Mouse (Mus musculus) lung, postnatal 0 days (tissue): ENCODE results near the gene Ager. TPM values are rescaled to one million over a fixed set of nuclear protein-coding genes. Genes with fewer than 3 reads are reported as not detected.
A peak's percentile ranks its signal among the peaks of the same experiment; 100 is the strongest.

Source experiments
- ATAC-seq: fragments of 200-750 bp; cut with Nextera tagmentation; 2 replicates; pipeline ENCODE4 v1.8.0; 2017; ENCODE audit warnings: moderate library complexity
- DNase-seq: peaks from one replicate; pipeline ENCODE4 v3.0.0-alpha.2; 2016; ENCODE audit warnings: low spot score
- H3K27ac ChIP-seq: fragments of 300-500 bp; sonication (generic); 2 replicates; pipeline ENCODE4 v1.5.1; 2014; ENCODE audit warnings: antibody characterized with exemption, mild to moderate bottlenecking, low read length, mixed read lengths
- H3K27me3 ChIP-seq: fragments of 300-500 bp; sonication (generic); replicated peaks from 2 replicates; pipeline ENCODE4 v1.6.1; 2014; ENCODE audit warnings: low read length, mixed read lengths; ENCODE audit not compliant: insufficient read depth
- H3K36me3 ChIP-seq: fragments of 300-500 bp; sonication (generic); 2 replicates; pipeline ENCODE4 v1.6.1; 2014; ENCODE audit warnings: low read length, mixed read lengths; ENCODE audit not compliant: insufficient read depth
- H3K4me1 ChIP-seq: fragments of 300-500 bp; sonication (generic); 2 replicates; pipeline ENCODE4 v1.6.1; 2014; ENCODE audit warnings: antibody characterized with exemption, low read depth, low read length, mixed read lengths; ENCODE audit not compliant: insufficient read depth
- H3K4me2 ChIP-seq: fragments of 300-500 bp; sonication (generic); replicated peaks from 2 replicates; pipeline ENCODE4 v1.6.1; 2014; ENCODE audit warnings: low read depth, mild to moderate bottlenecking, low read length, moderate library complexity, mixed read lengths
- H3K4me3 ChIP-seq: fragments of 300-500 bp; sonication (generic); 2 replicates; pipeline ENCODE4 v1.5.1; 2014; ENCODE audit warnings: low read depth, low read length
- H3K9ac ChIP-seq: fragments of 300-500 bp; sonication (generic); replicated peaks from 2 replicates; pipeline ENCODE4 v1.6.1; 2014; ENCODE audit warnings: low read depth, mild to moderate bottlenecking
- H3K9me3 ChIP-seq: fragments of 300-500 bp; sonication (generic); 2 replicates; pipeline ENCODE4 v1.6.1; 2016; ENCODE audit warnings: low read length, mixed read lengths
- CTCF ChIP-seq: IDR thresholded peaks from 2 replicates; pipeline ENCODE4 v1.5.1; 2016; ENCODE audit warnings: antibody characterized with exemption, mild to moderate bottlenecking
- EP300 ChIP-seq: IDR thresholded peaks from 2 replicates; pipeline ENCODE4 v1.6.1; 2016; ENCODE audit warnings: antibody characterized with exemption, mild to moderate bottlenecking, control low read depth
- WGBS: fragments of 180-500 bp; shearing (Covaris S2); extraction: QIAGEN DNeasy Blood & Tissue Kit; methylation state at CpG from one replicate; pipeline ENCODE4 v1.1.7; 2014; 5-methylcytosine and 5-hydroxymethylcytosine counted together
- polyA plus RNA-seq: library from polyadenylated mRNA; unstranded; fragments of >200 nt; fragmentation: Nextera tagmentation; extraction: Ambion mirVana; gene quantifications from 2 replicates; pipeline ENCODE4 v1.2.1, GENCODE M21; 2015

Ager gene
- polyA plus RNA-seq, 1 experiment from 2014 or later = 3,782 TPM

DNA sequence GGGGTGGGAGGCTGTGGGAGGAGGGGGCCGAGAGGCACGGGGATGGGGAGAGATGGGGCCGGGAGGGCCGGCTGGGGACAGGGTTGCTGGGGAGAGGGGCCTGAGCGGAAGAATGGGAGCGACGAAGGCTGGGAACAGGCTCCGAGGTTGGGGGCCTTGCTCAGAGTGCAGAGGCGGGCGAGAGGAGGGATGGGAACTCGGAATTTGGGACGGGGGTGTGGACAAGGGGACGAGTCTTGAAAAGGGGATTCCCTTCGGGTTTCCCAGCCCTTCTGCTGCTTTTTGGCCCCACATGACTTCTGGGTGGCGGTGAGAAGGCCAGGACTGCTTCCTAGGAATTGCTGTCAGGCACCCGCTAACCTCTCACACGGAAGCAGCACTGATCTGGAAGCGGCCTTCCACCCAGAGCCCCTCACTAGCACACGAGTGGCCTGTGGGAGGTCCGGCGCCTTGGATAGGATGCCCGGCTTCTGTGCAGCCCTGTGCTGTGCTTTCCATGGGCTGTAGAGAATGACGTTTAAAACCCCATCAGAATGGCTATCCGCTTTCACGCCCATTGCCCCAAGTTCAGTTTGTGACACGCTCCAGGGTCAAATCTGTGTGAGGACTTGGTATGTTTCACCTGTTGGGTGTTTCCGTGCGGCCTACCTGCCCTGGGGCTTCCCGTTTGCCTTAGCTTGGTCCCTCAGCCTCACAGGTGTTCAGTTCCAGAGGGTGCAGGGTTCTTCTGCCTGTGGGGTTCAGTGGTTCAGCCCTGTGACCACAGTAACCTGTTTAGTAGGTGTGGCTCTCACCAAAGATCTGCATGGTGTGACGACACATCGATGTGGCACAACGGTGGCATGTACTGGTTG, 8.8 kb downstream of the Ager start:
- 10% methylated on average over 29 of the region's 32 CpGs for WGBS
- Histone ChIP-seq H3K27me3 (no peaks in the 10 kb centered on the region), H3K4me2 (peak overlapping the region; percentile 96), H3K9ac (peak overlapping the region; percentile 74), H3K4me1 (peaks cover 21% of the 10 kb centered on the region), H3K27ac (peak overlapping the region; percentile 96), H3K9me3 (no peaks in the 10 kb centered on the region), H3K36me3 (peaks cover 3% of the 10 kb centered on the region; the same call in 1 of the 2 replicates), H3K4me3 (peak overlapping the region; percentile 81)
- TF ChIP-seq CTCF (no peak), EP300 (no peak)
- ATAC-seq (no peak), DNase-seq (peak; percentile 46)

DNA sequence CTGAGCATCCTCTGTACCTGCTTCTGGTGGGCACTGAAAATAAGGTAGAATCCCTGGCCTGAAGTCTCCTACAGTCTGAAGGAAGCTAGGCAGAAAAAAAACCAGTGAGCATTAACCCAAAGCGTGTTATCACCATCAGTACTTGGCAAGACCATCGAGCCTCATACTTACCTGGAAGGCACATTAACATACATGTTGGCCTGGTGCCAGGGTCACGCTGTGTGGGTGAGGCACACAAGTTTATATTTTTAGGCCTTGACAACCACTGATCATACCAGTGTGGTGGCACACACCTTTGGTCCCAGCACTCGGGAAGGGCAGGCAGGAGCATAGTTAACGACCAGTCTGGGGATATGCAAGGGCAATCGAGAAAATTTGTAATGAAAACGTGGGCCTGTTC, 10.3 kb downstream of the Ager start:
- Histone ChIP-seq H3K9ac (no peak overlapping the region), H3K9me3 (no peaks in the 10 kb centered on the region), H3K4me1 (peaks cover 12% of the 10 kb centered on the region), H3K4me3 (no peak overlapping the region), H3K27ac (no peak overlapping the region), H3K4me2 (no peak overlapping the region), H3K27me3 (no peaks in the 10 kb centered on the region), H3K36me3 (peaks cover 11% of the 10 kb centered on the region)
- 66% methylated on average over 7 of the region's 7 CpGs for WGBS
- no peak for DNase-seq
- ATAC-seq = no peak
- TF ChIP-seq EP300 (no peak), CTCF (no peak)

DNA sequence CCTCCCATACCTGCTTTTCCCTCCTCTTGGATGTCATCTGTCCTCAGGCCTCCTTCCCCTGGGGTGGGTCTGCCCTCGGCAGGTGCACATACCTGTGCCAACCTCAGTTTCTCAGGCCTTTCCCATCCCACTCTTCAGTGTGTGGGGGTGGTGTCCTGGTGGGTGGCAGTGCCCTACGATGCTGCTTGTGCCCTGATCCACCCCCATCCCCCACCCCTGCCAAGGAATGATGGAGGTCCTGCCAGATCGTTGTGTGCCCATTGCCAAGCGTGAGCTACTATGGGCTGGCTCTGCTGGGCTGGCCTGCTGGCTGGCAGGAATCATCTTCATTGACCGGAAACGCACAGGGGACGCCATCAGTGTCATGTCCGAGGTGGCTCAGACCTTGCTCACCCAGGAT, 13.4 kb downstream of the Ager start:
- Histone ChIP-seq H3K9ac (no peak overlapping the region), H3K4me3 (no peak overlapping the region), H3K27me3 (no peaks in the 10 kb centered on the region), H3K36me3 (peaks cover 19% of the 10 kb centered on the region), H3K27ac (no peak overlapping the region), H3K4me2 (no peak overlapping the region), H3K9me3 (no peaks in the 10 kb centered on the region), H3K4me1 (0 out of 2 replicates have a peak, but pooled peaks cover 5% of the 10 kb centered on the region)
- WGBS = 87% methylated on average over 8 of the region's 8 CpGs
- ATAC-seq (no peak), DNase-seq (no peak)
- no peak for TF ChIP-seq CTCF
- no peak for TF ChIP-seq EP300

DNA sequence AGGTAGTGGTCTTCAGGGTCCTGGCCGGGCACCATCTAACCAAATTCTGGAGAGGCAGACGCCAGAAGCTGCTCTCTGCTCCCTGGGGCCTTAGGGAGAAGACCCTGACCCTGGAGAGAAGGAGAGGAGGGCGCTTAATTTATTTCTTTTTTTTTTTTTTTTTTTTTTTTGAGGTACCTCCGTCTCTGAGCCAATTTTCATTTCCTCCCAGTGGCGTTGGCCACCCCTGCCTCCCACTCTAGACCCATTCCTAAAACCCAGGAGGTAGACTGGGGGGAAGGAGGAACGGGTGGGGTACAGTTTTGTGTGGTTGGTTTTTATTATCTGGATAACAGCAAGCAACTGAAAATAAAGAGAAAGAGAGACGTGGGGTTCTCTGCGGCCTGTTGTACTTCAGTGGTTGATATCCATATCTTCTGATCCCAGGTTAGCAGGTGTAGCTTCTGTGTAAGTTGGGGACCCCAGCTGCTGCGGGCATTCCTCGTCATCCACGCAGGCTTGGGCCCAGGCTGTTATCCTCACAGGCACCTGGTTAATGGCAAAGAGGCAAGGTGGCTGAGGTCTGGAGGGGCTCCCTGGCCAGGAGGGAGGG, 15.5 kb downstream of the Ager start:
- Histone ChIP-seq H3K36me3 (peaks cover 26% of the 10 kb centered on the region), H3K27me3 (no peaks in the 10 kb centered on the region), H3K9ac (no peak overlapping the region), H3K9me3 (no peaks in the 10 kb centered on the region), H3K27ac (no peak overlapping the region), H3K4me1 (0 out of 2 replicates have a peak, but pooled peaks cover 5% of the 10 kb centered on the region), H3K4me3 (no peak overlapping the region), H3K4me2 (no peak overlapping the region)
- ATAC-seq (no peak), DNase-seq (no peak)
- no peak for TF ChIP-seq CTCF
- no peak for TF ChIP-seq EP300
- 75% methylated on average over 11 of the region's 11 CpGs for WGBS

DNA sequence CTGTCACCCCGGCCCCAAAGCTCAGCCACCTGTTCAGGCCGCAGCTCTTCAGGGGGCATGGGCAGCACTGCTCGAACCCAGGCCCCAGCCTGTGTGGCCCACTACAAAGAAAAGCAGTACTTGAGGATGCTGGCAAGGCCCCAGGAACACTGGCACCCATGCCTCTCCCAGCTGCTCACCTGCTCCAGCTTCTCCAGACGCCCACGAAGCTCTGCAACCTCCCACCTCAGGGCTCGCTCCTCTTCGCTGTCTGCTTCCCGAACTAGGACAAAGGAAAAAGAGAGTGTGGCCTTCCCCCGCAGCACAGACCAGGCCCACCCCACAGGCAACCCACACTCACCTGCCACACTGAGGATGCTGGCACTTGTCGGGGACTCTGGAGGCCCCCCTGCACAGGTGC, 16.2 kb downstream of the Ager start:
- TF ChIP-seq EP300 = no peak
- TF ChIP-seq CTCF = no peak
- Histone ChIP-seq H3K9me3 (no peaks in the 10 kb centered on the region), H3K36me3 (peaks cover 26% of the 10 kb centered on the region), H3K4me2 (no peak overlapping the region), H3K9ac (no peak overlapping the region), H3K4me3 (no peak overlapping the region), H3K4me1 (0 out of 2 replicates have a peak, but pooled peaks cover under 1% of the 10 kb centered on the region), H3K27me3 (no peaks in the 10 kb centered on the region), H3K27ac (no peak overlapping the region)
- DNase-seq = no peak
- 89% methylated on average over 10 of the region's 10 CpGs for WGBS
- ATAC-seq = no peak

DNA sequence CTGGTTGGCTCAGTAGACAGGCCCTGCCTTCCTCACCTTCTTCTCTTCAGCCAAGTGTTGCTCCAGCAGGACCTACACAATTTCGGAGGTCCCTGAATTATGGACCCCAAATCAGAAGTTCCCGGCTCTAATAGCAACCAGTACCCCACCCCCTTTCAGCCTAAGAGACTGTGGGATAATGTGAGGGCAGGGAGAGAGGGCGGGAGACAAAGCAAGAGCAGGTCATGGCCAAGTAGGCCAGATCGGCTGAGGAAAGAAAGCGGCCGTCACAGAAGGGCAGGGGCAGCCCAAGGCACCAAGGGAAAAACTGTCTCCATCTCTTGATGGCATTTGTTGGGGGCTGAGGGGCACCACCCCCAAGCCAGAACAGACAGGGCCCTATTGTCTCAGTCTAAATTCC, 18.2 kb downstream of the Ager start, which contains the start of gene Egfl8:
Gene Egfl8 (minus strand): TSS at position 101 of the 400 bp plus-strand sequence.
- TF ChIP-seq CTCF = no peak
- TF ChIP-seq EP300 = no peak
- H3K27me3 ChIP-seq = no peaks in the 10 kb centered on the region
- H3K4me2 ChIP-seq = no peak within 1 kb of the TSS
- no peaks in the 10 kb centered on the region for H3K9me3 ChIP-seq
- H3K9ac ChIP-seq = no peak within 1 kb of the TSS
- DNase-seq (no peak), ATAC-seq (no peak)
- H3K4me1 ChIP-seq = no peaks in the 10 kb centered on the region
- H3K36me3 ChIP-seq = peaks cover 26% of the 10 kb centered on the region
- no peak within 1 kb of the TSS for H3K4me3 ChIP-seq
- H3K27ac ChIP-seq = peak within 1 kb of the TSS; percentile 43; the same call in 1 of the 2 replicates
- 74% methylated on average over 6 of the region's 6 CpGs for WGBS
